Mouse (Mus musculus): ENCODE results near the gene Lcn4. TPM values are rescaled to one million over a fixed set of nuclear protein-coding genes. Genes with fewer than 3 reads are reported as not detected.
A peak's percentile ranks its signal among the peaks of the same experiment; 100 is the strongest.
"Not testable (repeated sequence)": the region's sequence is repeated elsewhere in the genome, so short reads cannot be mapped to it uniquely, and the experiment has no call there.

Lcn4 gene
- polyA plus RNA-seq (2011; ENCODE audit: insufficient read depth, insufficient read length, low read depth, missing spikeins), result not detected in 2 replicates

DNA sequence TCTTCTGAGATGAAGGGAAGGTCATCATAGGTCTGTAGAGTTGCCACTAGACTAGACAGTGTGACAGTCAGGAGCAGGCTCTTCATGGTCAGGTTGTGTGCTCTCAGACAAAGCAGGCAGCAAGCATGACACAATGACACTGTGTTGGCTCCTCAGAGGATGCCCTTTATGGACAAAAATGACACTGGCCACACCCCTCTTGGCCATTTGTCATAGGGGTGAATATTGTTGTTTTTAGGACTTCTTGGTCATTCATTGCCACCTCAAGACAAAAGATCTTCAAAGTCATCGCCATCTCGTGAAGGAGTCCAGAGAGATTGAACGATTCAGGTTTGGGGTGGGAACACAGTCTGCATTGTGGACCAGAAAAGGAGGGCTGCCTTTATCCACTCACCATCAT is at the start of gene Lcn4:
Gene Lcn4, minus strand, starts transcription at position 101 of the 400 bp plus-strand sequence.
- Histone ChIP-seq H3K4me3 (ENCODE audit: low read depth, low read length) (no peak within 1 kb of the TSS), H3K27me3 (ENCODE audit: control insufficient read depth, insufficient read depth, low read length, poor library complexity, severe bottlenecking) (no peaks in the 10 kb centered on the region), H3K9ac (ENCODE audit: low read depth, poor library complexity, severe bottlenecking) (no peak within 1 kb of the TSS), H3K36me3 (ENCODE audit: control insufficient read depth, insufficient read depth, low read length, poor library complexity, severe bottlenecking) (no peaks in the 10 kb centered on the region), H3K4me1 (ENCODE audit: control insufficient read depth, insufficient read depth, low read length) (no peaks in the 10 kb centered on the region), H3K9me3 (replicated peaks; ENCODE audit: control insufficient read depth, insufficient read depth, low read length, poor library complexity, severe bottlenecking) (no peaks in the 10 kb centered on the region; the same call in 1 of the 2 replicates), H3K27ac (ENCODE audit: insufficient read depth, low read length) (no peak within 1 kb of the TSS)
- TF ChIP-seq POLR2A (IDR thresholded peaks at IDR 0.05; ENCODE audit: insufficient read depth, low read length) (no peak), EP300 (IDR thresholded peaks at IDR 0.05; ENCODE audit: insufficient read depth, low read depth, low read length) (no peak), CTCF (IDR thresholded peaks at IDR 0.05; ENCODE audit: low read depth, low read length) (no peak)

DNA sequence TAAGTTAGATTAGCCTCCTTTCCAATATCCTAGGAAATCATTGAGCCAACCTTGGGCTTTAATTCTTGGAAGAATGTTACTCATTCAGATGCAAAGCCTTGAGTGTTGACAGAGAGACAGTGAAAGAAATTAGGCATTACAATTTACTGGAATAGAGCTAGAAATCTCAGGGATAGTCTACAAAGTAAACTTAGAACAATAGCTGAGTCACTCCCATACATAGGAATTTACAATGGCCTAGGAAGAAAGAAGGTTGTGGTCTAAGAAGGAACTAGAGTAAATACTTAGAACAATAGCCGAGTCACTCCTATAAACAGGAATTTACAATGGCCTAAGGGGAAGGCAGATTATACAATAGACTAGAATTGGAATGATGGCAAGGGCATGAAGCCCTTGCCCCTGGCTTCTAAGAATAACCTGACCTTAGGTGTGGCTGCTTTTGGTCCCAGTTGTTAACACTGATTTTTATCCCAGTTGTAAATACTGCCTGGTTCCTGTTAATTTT is 15.1 kb upstream of the Lcn4 start:
- H3K36me3 ChIP-seq (ENCODE audit: control insufficient read depth, insufficient read depth, low read length, poor library complexity, severe bottlenecking), result no peaks in the 10 kb centered on the region
- H3K4me3 ChIP-seq (ENCODE audit: low read depth, low read length), result no peak overlapping the region
- TF ChIP-seq EP300 (IDR thresholded peaks at IDR 0.05; ENCODE audit: insufficient read depth, low read depth, low read length), result no peak
- TF ChIP-seq CTCF (IDR thresholded peaks at IDR 0.05; ENCODE audit: low read depth, low read length), result no peak
- TF ChIP-seq POLR2A (IDR thresholded peaks at IDR 0.05; ENCODE audit: insufficient read depth, low read length), result no peak
- no peak overlapping the region for H3K9ac ChIP-seq (ENCODE audit: low read depth, poor library complexity, severe bottlenecking)
- H3K9me3 ChIP-seq (replicated peaks; ENCODE audit: control insufficient read depth, insufficient read depth, low read length, poor library complexity, severe bottlenecking), result peaks cover 14% of the 10 kb centered on the region
- no peaks in the 10 kb centered on the region for H3K4me1 ChIP-seq (ENCODE audit: control insufficient read depth, insufficient read depth, low read length)
- no peaks in the 10 kb centered on the region for H3K27me3 ChIP-seq (ENCODE audit: control insufficient read depth, insufficient read depth, low read length, poor library complexity, severe bottlenecking)
- H3K27ac ChIP-seq (ENCODE audit: insufficient read depth, low read length), result no peak overlapping the region

DNA sequence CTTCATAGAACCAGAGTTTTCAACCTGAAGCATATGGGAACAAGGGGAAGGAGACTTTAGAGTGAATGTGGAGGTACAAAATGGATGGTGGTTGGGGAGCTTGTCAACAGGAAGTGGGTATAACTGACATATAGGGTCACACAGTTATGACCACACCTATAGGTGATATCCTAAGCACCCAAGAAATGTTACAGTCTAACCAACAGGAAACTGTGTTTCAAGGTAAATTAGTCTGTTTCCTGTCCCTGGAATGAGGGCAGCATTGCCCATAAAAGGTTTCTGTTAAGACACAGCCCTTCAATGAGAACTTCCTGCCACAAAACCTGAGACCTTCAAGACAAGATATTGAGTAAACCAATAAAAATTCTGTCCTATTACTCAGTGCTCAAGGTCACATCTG is 2.3 kb downstream of the Lcn4 start:
- H3K27ac ChIP-seq (ENCODE audit: insufficient read depth, low read length), result no peak overlapping the region
- no peak overlapping the region for H3K9ac ChIP-seq (ENCODE audit: low read depth, poor library complexity, severe bottlenecking)
- no peaks in the 10 kb centered on the region for H3K27me3 ChIP-seq (ENCODE audit: control insufficient read depth, insufficient read depth, low read length, poor library complexity, severe bottlenecking)
- peaks cover 11% of the 10 kb centered on the region for H3K9me3 ChIP-seq (replicated peaks; ENCODE audit: control insufficient read depth, insufficient read depth, low read length, poor library complexity, severe bottlenecking)
- no peak overlapping the region for H3K4me3 ChIP-seq (ENCODE audit: low read depth, low read length)
- TF ChIP-seq CTCF (IDR thresholded peaks at IDR 0.05; ENCODE audit: low read depth, low read length), result no peak
- no peak for TF ChIP-seq EP300 (IDR thresholded peaks at IDR 0.05; ENCODE audit: insufficient read depth, low read depth, low read length)
- TF ChIP-seq POLR2A (IDR thresholded peaks at IDR 0.05; ENCODE audit: insufficient read depth, low read length), result no peak
- H3K4me1 ChIP-seq (ENCODE audit: control insufficient read depth, insufficient read depth, low read length), result no peaks in the 10 kb centered on the region
- H3K36me3 ChIP-seq (ENCODE audit: control insufficient read depth, insufficient read depth, low read length, poor library complexity, severe bottlenecking), result no peaks in the 10 kb centered on the region

DNA sequence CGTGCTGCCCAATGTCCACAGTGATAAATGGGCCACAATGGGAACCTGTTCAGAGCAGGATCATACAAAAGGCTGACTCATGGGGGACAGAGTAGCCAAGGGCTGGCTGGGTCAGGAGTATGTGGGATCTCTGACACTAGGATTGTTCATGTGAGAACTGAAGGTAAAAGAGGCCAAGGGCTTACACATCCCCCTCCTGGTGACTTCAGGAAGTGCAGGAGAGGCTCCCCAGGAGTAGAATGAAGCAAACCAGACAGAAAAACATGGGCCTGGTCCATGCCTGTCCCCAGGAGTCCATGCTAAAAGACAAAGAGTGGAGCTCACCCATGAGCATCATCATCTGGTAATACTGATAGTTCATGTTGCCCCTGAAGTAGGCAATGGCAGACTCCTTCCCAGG is 7.5 kb downstream of the Lcn4 start:
- H3K9me3 ChIP-seq (replicated peaks; ENCODE audit: control insufficient read depth, insufficient read depth, low read length, poor library complexity, severe bottlenecking), result peaks cover 13% of the 10 kb centered on the region
- peak; percentile 16 for TF ChIP-seq CTCF (IDR thresholded peaks at IDR 0.05; ENCODE audit: low read depth, low read length)
- H3K36me3 ChIP-seq (ENCODE audit: control insufficient read depth, insufficient read depth, low read length, poor library complexity, severe bottlenecking); H3K4me3 ChIP-seq (ENCODE audit: low read depth, low read length); H3K27ac ChIP-seq (ENCODE audit: insufficient read depth, low read length); H3K4me1 ChIP-seq (ENCODE audit: control insufficient read depth, insufficient read depth, low read length); H3K9ac ChIP-seq (ENCODE audit: low read depth, poor library complexity, severe bottlenecking); H3K27me3 ChIP-seq (ENCODE audit: control insufficient read depth, insufficient read depth, low read length, poor library complexity, severe bottlenecking): not testable (repeated sequence)

DNA sequence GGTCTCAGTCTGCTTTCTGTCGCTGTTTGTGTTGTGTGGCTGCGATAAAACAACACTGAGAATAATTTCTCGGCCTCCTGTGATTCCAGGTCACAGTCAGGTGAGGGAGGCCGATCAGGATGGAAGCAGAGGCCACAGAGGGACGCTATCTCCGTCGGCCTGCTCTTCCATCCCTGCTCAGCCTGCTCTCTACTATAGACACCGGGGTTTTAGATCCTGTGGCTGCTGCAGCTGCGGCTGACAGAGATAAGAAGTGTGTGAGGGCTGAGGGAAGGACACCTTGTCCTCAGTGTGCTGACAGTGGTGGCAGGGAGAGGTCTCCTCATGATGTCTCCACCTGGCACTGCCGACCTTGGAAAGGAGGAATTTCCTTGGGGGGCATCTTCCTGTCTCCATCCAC is 8.0 kb downstream of the Lcn4 start:
- H3K4me1 ChIP-seq (ENCODE audit: control insufficient read depth, insufficient read depth, low read length), result no peaks in the 10 kb centered on the region
- no peak overlapping the region for H3K27ac ChIP-seq (ENCODE audit: insufficient read depth, low read length)
- no peaks in the 10 kb centered on the region for H3K27me3 ChIP-seq (ENCODE audit: control insufficient read depth, insufficient read depth, low read length, poor library complexity, severe bottlenecking)
- no peaks in the 10 kb centered on the region for H3K36me3 ChIP-seq (ENCODE audit: control insufficient read depth, insufficient read depth, low read length, poor library complexity, severe bottlenecking)
- no peak overlapping the region for H3K9ac ChIP-seq (ENCODE audit: low read depth, poor library complexity, severe bottlenecking)
- H3K4me3 ChIP-seq (ENCODE audit: low read depth, low read length), result no peak overlapping the region
- no peak for TF ChIP-seq CTCF (IDR thresholded peaks at IDR 0.05; ENCODE audit: low read depth, low read length)
- no peak for TF ChIP-seq EP300 (IDR thresholded peaks at IDR 0.05; ENCODE audit: insufficient read depth, low read depth, low read length)
- peaks cover 13% of the 10 kb centered on the region for H3K9me3 ChIP-seq (replicated peaks; ENCODE audit: control insufficient read depth, insufficient read depth, low read length, poor library complexity, severe bottlenecking)

DNA sequence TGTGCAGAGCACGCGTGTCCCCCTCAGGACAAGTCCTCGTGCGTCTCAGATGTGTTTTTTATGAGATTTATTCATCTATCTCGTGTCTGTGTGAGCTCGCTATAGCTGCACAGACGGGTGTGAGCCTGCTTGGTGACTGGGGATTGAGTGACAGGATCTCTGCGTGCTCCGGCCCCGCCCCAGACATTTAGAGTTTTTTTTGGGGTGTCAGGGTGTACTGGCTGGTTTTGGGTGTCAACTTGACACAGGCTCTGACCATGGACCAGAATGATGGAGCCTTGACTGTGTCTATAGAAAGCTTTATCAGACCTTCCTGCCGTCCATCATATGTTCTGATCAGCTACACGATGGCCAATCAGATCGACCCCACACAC is 8.6 kb downstream of the Lcn4 start:
- Histone ChIP-seq H3K9ac (ENCODE audit: low read depth, poor library complexity, severe bottlenecking) (no peak overlapping the region), H3K9me3 (replicated peaks; ENCODE audit: control insufficient read depth, insufficient read depth, low read length, poor library complexity, severe bottlenecking) (peaks cover 13% of the 10 kb centered on the region), H3K36me3 (ENCODE audit: control insufficient read depth, insufficient read depth, low read length, poor library complexity, severe bottlenecking) (no peaks in the 10 kb centered on the region), H3K4me3 (ENCODE audit: low read depth, low read length) (no peak overlapping the region), H3K4me1 (ENCODE audit: control insufficient read depth, insufficient read depth, low read length) (no peaks in the 10 kb centered on the region), H3K27ac (ENCODE audit: insufficient read depth, low read length) (no peak overlapping the region), H3K27me3 (ENCODE audit: control insufficient read depth, insufficient read depth, low read length, poor library complexity, severe bottlenecking) (no peaks in the 10 kb centered on the region)
- no peak for TF ChIP-seq CTCF (IDR thresholded peaks at IDR 0.05; ENCODE audit: low read depth, low read length)
- no peak for TF ChIP-seq POLR2A (IDR thresholded peaks at IDR 0.05; ENCODE audit: insufficient read depth, low read length)
- TF ChIP-seq EP300 (IDR thresholded peaks at IDR 0.05; ENCODE audit: insufficient read depth, low read depth, low read length), result no peak

Measured in ES-Bruce4 (cell line).